Mouse (Mus musculus) brain, embryonic 14.5 days (tissue): ENCODE results near the gene 2510009E07Rik.

Experiments
- CTCF ChIP-seq: fragments of 200-500 bp; IDR thresholded peaks from 2 replicates; pipeline ENCODE4 v1.5.1; 2012; ENCODE audit warnings: inconsistent platforms, mild to moderate bottlenecking, moderate library complexity, borderline replicate concordance; ENCODE audit not compliant: insufficient read depth, insufficient read length; ENCODE audit errors: extremely low read depth
- POLR2A ChIP-seq: fragments of 200-500 bp; IDR thresholded peaks from 2 replicates; pipeline ENCODE4 v1.6.1; 2012; ENCODE audit warnings: mild to moderate bottlenecking, inconsistent platforms, borderline replicate concordance; ENCODE audit not compliant: poor library complexity, insufficient read depth, insufficient read length, severe bottlenecking; ENCODE audit errors: extremely low read depth

GRCm38 (mm10) chr16:21735638-21736037, 41.2 kb upstream of the 2510009E07Rik start:
- no peak for TF ChIP-seq CTCF
- TF ChIP-seq POLR2A, result no peak
